Mouse (Mus musculus) olfactory bulb, adult 2 months (tissue): ENCODE results near the gene Pcbp4.
"Not testable (repeated sequence)": the region's sequence is repeated elsewhere in the genome, so short reads cannot be mapped to it uniquely, and the experiment has no call there.

Source experiments
- CTCF ChIP-seq: fragments of 200-500 bp; IDR thresholded peaks from 2 replicates; pipeline ENCODE4 v1.5.1; 2012; ENCODE audit warnings: low read depth, mild to moderate bottlenecking, low read length, moderate library complexity; ENCODE audit not compliant: insufficient read depth
- POLR2A ChIP-seq: fragments of 200-500 bp; IDR thresholded peaks from 2 replicates; pipeline ENCODE4 v1.6.1; 2012; ENCODE audit warnings: mild to moderate bottlenecking, low read depth, low read length, moderate library complexity; ENCODE audit not compliant: insufficient read depth

GRCm38 (mm10) chr9:106487602-106488001, 34.5 kb downstream of the Pcbp4 start:
- TF ChIP-seq CTCF, POLR2A: not testable (repeated sequence)
